25 mouse cellular contexts compared by ENCODE assay signal in the genomic region with DNA sequence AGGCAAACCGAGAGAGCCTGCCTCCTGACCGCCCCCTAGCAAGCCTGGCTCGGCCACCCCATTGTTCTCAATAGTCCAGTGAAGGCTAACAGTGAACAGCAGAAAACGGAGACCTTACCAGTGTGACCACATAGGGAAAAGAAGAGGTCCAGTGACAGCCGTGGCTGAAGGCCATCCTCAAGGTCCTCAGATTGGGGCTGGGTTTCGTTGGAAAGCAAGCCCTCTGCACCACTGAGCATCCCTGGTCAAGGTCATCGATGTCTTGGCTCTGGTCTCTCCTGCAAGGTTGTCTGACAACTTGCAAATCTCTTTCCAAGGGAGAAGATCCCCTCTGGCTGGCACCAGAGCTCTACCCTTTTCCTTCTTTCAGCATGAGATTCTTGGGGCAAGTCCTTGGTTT. TPM values are rescaled to one million over a fixed set of nuclear protein-coding genes. Genes with fewer than 3 reads are reported as not detected.
DNase-seq lines count a peak whose midpoint lies in the region; ATAC-seq and TF ChIP-seq lines count a peak whose summit lies in the region.
"Had no signal": no experiment of that assay in that cellular context is flagged by ENCODE, and none has a peak within 500 bp of the region (broad histone marks: within the 10 kb centered on the region; RNA-seq: fewer than 3 reads in every experiment).

No protein-coding gene starts in this region.

- H3K9ac ChIP-seq in heart, embryonic 15.5 days = no peak overlapping the region
- no peak overlapping the region for H3K9ac ChIP-seq in lung, embryonic 15.5 days
- H3K9ac ChIP-seq: embryonic facial prominence, embryonic 13.5 days; hindbrain, embryonic 13.5 days; liver, embryonic 14.5 days; midbrain, embryonic 12.5 days; neural tube, embryonic 12.5 days had no signal

- intact Hi-C loops in heart, postnatal 14 days (cut with DNase I) = no loop called here

- peak overlapping the region; percentile 16; the same call in 1 of the 2 replicates for H3K27ac ChIP-seq in heart, embryonic 15.5 days
- peak overlapping the region; percentile 91 for H3K27ac ChIP-seq in lung, embryonic 15.5 days
- H3K27ac ChIP-seq: embryonic facial prominence, embryonic 13.5 days; forebrain, embryonic 10.5 days; hindbrain, embryonic 13.5 days; liver, embryonic 14.5 days; midbrain, embryonic 12.5 days; neural tube, embryonic 12.5 days had no signal

- H3K4me2 ChIP-seq in heart, embryonic 15.5 days = no peak overlapping the region
- no peak overlapping the region for H3K4me2 ChIP-seq in lung, embryonic 15.5 days
- H3K4me2 ChIP-seq: embryonic facial prominence, embryonic 13.5 days; hindbrain, embryonic 13.5 days; midbrain, embryonic 12.5 days; neural tube, embryonic 12.5 days had no signal

- DNase-seq in adrenal gland, adult (ENCODE audit: inconsistent age in 2 of 2, low spot score in 1 of 2) = peak; percentile 68 to 74
- DNase-seq in adrenal gland, postnatal 4 days (ENCODE audit: low spot score in 2 of 2) = no peak
- no peak for DNase-seq in heart, postnatal 14 days
- no peak for DNase-seq in lung, adult 2 months
- peak; percentile 23 to 46 for DNase-seq in adrenal gland, postnatal 36 days
- DNase-seq: cerebellum, adult 11-12 months; cerebellum, adult 9-11 months; heart, postnatal 4 days; liver; right cerebral cortex, adult 18-20 months; spleen, adult 18-20 months had no signal

- no peak for TF ChIP-seq CTCF in lung, adult 2 months (IDR thresholded peaks at IDR 0.05; ENCODE audit: insufficient read depth, low read length)

- H3K4me3 ChIP-seq in heart, embryonic 15.5 days = no peak overlapping the region
- H3K4me3 ChIP-seq in lung, embryonic 15.5 days = no peak overlapping the region
- H3K4me3 ChIP-seq in lung, adult 2 months (replicated peaks; ENCODE audit: extremely low read depth, low read depth, low read length) = no peak overlapping the region
- H3K4me3 ChIP-seq: embryonic facial prominence, embryonic 13.5 days; forebrain, embryonic 10.5 days; hindbrain, embryonic 13.5 days; midbrain, embryonic 12.5 days; myocyte; neural tube, embryonic 12.5 days had no signal

- H3K27me3 ChIP-seq in heart, embryonic 15.5 days = no peaks in the 10 kb centered on the region
- no peaks in the 10 kb centered on the region for H3K27me3 ChIP-seq in lung, embryonic 15.5 days
- H3K27me3 ChIP-seq: CH12.LX; embryonic facial prominence, embryonic 13.5 days; hindbrain, embryonic 13.5 days; midbrain, embryonic 12.5 days; neural tube, embryonic 12.5 days had no signal

- no peaks in the 10 kb centered on the region for H3K9me3 ChIP-seq in heart, embryonic 15.5 days (replicated peaks)
- H3K9me3 ChIP-seq in lung, embryonic 15.5 days = no peaks in the 10 kb centered on the region
- H3K9me3 ChIP-seq: forebrain, embryonic 10.5 days; hindbrain, embryonic 13.5 days; neural tube, embryonic 12.5 days had no signal

- no peak for ATAC-seq in heart, embryonic 15.5 days (replicated peaks; ENCODE audit: insufficient number of reproducible peaks, insufficient read depth, low FRiP score, low read depth)
- ATAC-seq in lung, embryonic 15.5 days (ENCODE audit: borderline replicate concordance, extremely low read depth, low FRiP score, low TSS enrichment) = no peak
- ATAC-seq in megakaryocyte-erythroid progenitor cell, adult 5-6 weeks (replicated peaks; ENCODE audit: low FRiP score, low TSS enrichment, poor library complexity, severe bottlenecking) = no peak
- ATAC-seq: activated CD4-positive, CD25-positive, alpha-beta regulatory T cell, adult 4 months; forebrain, embryonic 16.5 days; intestine, postnatal 0 days had no signal

- H3K4me1 ChIP-seq in heart, embryonic 15.5 days (replicated peaks) = peaks cover 24% of the 10 kb centered on the region
- H3K4me1 ChIP-seq in lung, embryonic 15.5 days = peaks cover 36% of the 10 kb centered on the region
- H3K4me1 ChIP-seq in lung, adult 2 months (ENCODE audit: control insufficient read depth, insufficient read depth, low read length) = peaks cover 20% of the 10 kb centered on the region
- H3K4me1 ChIP-seq: embryonic facial prominence, embryonic 13.5 days; forebrain, embryonic 10.5 days; hindbrain, embryonic 13.5 days; midbrain, embryonic 12.5 days; neural tube, embryonic 12.5 days had no signal

- TF ChIP-seq POLR2A in lung, adult 2 months (IDR thresholded peaks at IDR 0.05; ENCODE audit: borderline replicate concordance, extremely low read depth, low read depth, low read length) = no peak

- 77% methylated on average over 7 of the region's 7 CpGs for WGBS in heart, embryonic 15.5 days
- WGBS in lung, embryonic 15.5 days = 74% methylated on average over 7 of the region's 7 CpGs
- WGBS in lung, adult 2 months = 78% methylated on average over 7 of the region's 7 CpGs

- peaks cover 10% of the 10 kb centered on the region for H3K36me3 ChIP-seq in heart, embryonic 15.5 days
- peaks cover 10% of the 10 kb centered on the region for H3K36me3 ChIP-seq in lung, embryonic 15.5 days

RNA-seq across cellular contexts. Expression of gene Ttc23, which starts 42.6 kb away (rescaled TPM):
- 10 to 100 TPM; 46.1 to 46.6 TPM for total RNA-seq in adrenal gland, postnatal 4 days (2021)
- 15.7 and 20.4 TPM in 2 replicates for polyA plus RNA-seq in heart, embryonic 15.5 days (2015; fragmentation: Nextera tagmentation; extraction: Ambion mirVana)
- total RNA-seq in heart, postnatal 14 days (2021) = 10 to 100 TPM; 21.9 to 22.0 TPM
- polyA plus RNA-seq in lung, embryonic 15.5 days (2015; fragmentation: Nextera tagmentation; extraction: Ambion mirVana) = 26.8 and 29.0 TPM in 2 replicates
- 4.6 and 10.0 TPM in 2 replicates for polyA plus RNA-seq in lung, adult 2 months (2012; rRNA removed)
- 10 to 100 TPM; 24.3 to 34.8 TPM for total RNA-seq in adrenal gland, postnatal 36 days (2021)
- 1.4 and 12.5 TPM in 2 replicates for total RNA-seq in megakaryocyte-erythroid progenitor cell, adult 5-6 weeks (2014; fragmentation: Nextera tagmentation)
- total RNA-seq in megakaryocyte-erythroid progenitor cell, adult 5-6 weeks (2017) = 0.95 and 3.6 TPM in 2 replicates

RNA-seq across cellular contexts. Expression of gene Lrrc28, which starts 44.7 kb away (rescaled TPM):
- total RNA-seq in adrenal gland, postnatal 4 days (2021) = 10 to 100 TPM; 17.1 to 18.8 TPM
- 10.7 and 11.5 TPM in 2 replicates for polyA plus RNA-seq in heart, embryonic 15.5 days (2015; fragmentation: Nextera tagmentation; extraction: Ambion mirVana)
- total RNA-seq in heart, postnatal 14 days (2021) = 10 to 100 TPM; 15.5 TPM
- 12.7 and 14.5 TPM in 2 replicates for polyA plus RNA-seq in lung, embryonic 15.5 days (2015; fragmentation: Nextera tagmentation; extraction: Ambion mirVana)
- polyA plus RNA-seq in lung, adult 2 months (2012; rRNA removed) = 18.9 and 25.4 TPM in 2 replicates
- 10 to 100 TPM; 17.5 to 19.6 TPM for total RNA-seq in adrenal gland, postnatal 36 days (2021)
- total RNA-seq in megakaryocyte-erythroid progenitor cell, adult 5-6 weeks (2014; fragmentation: Nextera tagmentation) = 12.0 and 28.8 TPM in 2 replicates
- 13.3 and 15.5 TPM in 2 replicates for total RNA-seq in megakaryocyte-erythroid progenitor cell, adult 5-6 weeks (2017)

Comparison
In these comparisons a context has a peak if more than half of its experiments do, and no peak if none do; other contexts are left out.
1. DNase-seq: peak in adrenal gland, adult (2 of 2) and adrenal gland, postnatal 36 days (2 of 2); none in adrenal gland, postnatal 4 days (0 of 2), heart, postnatal 14 days (0 of 2) and lung, adult 2 months (single experiment).